Mouse (Mus musculus) kidney, embryonic 16.5 days (tissue): ENCODE measurements around the gene Pi4ka. TPM values are rescaled to one million over a fixed set of nuclear protein-coding genes. Genes with fewer than 3 reads are reported as not detected.

Experiments used
- polyA plus RNA-seq: library from polyadenylated mRNA; unstranded; fragments of >200 nt; fragmentation: Nextera tagmentation; extraction: Ambion mirVana; gene quantifications from 2 replicates; pipeline ENCODE4 v1.2.1, GENCODE M21; 2015

Pi4ka gene
- polyA plus RNA-seq, 1 experiment from 2014 or later: 39.1 TPM

Other genes starting within 250 kb of the Pi4ka start
- gene Ube2l3, start 203.7 kb downstream of the Pi4ka start, polyA plus RNA-seq: 332 and 350 TPM in 2 replicates
- gene Rimbp3, start 197.7 kb downstream of the Pi4ka start, polyA plus RNA-seq: 0.36 and 0.51 TPM in 2 replicates
- 4.9 and 5.4 TPM in 2 replicates for gene Hic2, start 172.7 kb downstream of the Pi4ka start, polyA plus RNA-seq
- gene Tmem191c, start 130.2 kb downstream of the Pi4ka start, polyA plus RNA-seq: 19.2 and 19.4 TPM in 2 replicates
- 0.69 and 0.89 TPM in 2 replicates for gene Serpind1, start 74.9 kb downstream of the Pi4ka start, polyA plus RNA-seq
- gene Snap29, start 328 bp downstream of the Pi4ka start, polyA plus RNA-seq: 14.7 and 15.6 TPM in 2 replicates
- gene Crkl, start 45.7 kb upstream of the Pi4ka start, polyA plus RNA-seq: 77.6 and 78.5 TPM in 2 replicates
- gene Aifm3, start 83.3 kb upstream of the Pi4ka start, polyA plus RNA-seq: 3.4 and 3.6 TPM in 2 replicates
- gene Lztr1, start 102.4 kb upstream of the Pi4ka start, polyA plus RNA-seq: 102 and 113 TPM in 2 replicates
- 61.1 and 61.5 TPM in 2 replicates for gene Thap7, start 124.8 kb upstream of the Pi4ka start, polyA plus RNA-seq
- 0.18 and 0.20 TPM in 2 replicates for gene Lrrc74b, start 154.9 kb upstream of the Pi4ka start, polyA plus RNA-seq
- 1.2 TPM in 2 replicates for gene P2rx6, start 155.6 kb upstream of the Pi4ka start, polyA plus RNA-seq
- gene Slc7a4, start 176.9 kb upstream of the Pi4ka start, polyA plus RNA-seq: 11.8 and 12.6 TPM in 2 replicates
- gene Smpd4, start 213.0 kb upstream of the Pi4ka start, polyA plus RNA-seq: 38.8 and 44.2 TPM in 2 replicates
- 6.0 and 7.7 TPM in 2 replicates for gene Ccdc74a, start 240.2 kb upstream of the Pi4ka start, polyA plus RNA-seq